Mouse (Mus musculus): ENCODE results near the gene Olfr64. TPM values are rescaled to one million over a fixed set of nuclear protein-coding genes. Genes with fewer than 3 reads are reported as not detected.

Olfr64 gene
- total and polyA plus RNA-seq, 3 experiments = not detected

- H3K4me3 ChIP-seq (ENCODE audit: control insufficient read depth in 1 of 2, insufficient read depth in 1 of 2, low read depth in 2 of 2, low read length in 2 of 2) = no peak overlapping the region
- TF ChIP-seq CHD1 (IDR thresholded peaks at IDR 0.05; ENCODE audit: low read depth, low read length) = no peak
- no peak for TF ChIP-seq USF1 (IDR thresholded peaks at IDR 0.05; ENCODE audit: low read depth, low read length)
- no peak for TF ChIP-seq SMC3 (IDR thresholded peaks at IDR 0.05; ENCODE audit: low read depth, low read length)
- TF ChIP-seq KAT2A (conservative IDR thresholded peaks at IDR 0.05; ENCODE audit: low read depth, low read length) = no peak
- no peak for TF ChIP-seq JUND (IDR thresholded peaks at IDR 0.05; ENCODE audit: low read depth, low read length)
- TF ChIP-seq ZMIZ1 (IDR thresholded peaks at IDR 0.05; ENCODE audit: low read depth, low read length) = no peak
- no peak for TF ChIP-seq NELFE (IDR thresholded peaks at IDR 0.05; ENCODE audit: low read depth, low read length)
- TF ChIP-seq NRF1 (IDR thresholded peaks at IDR 0.05; ENCODE audit: insufficient read depth, low read depth, low read length, poor library complexity, severe bottlenecking) = no peak
- TF ChIP-seq MAX (IDR thresholded peaks at IDR 0.05; ENCODE audit: low read length) = no peak
- no peak for TF ChIP-seq MAFK (IDR thresholded peaks at IDR 0.05; ENCODE audit: borderline replicate concordance, low read depth, low read length)
- TF ChIP-seq BHLHE40 (IDR thresholded peaks at IDR 0.05; ENCODE audit: borderline replicate concordance, low read depth, low read length) = no peak
- no peak for TF ChIP-seq POLR2AphosphoS5 (IDR thresholded peaks at IDR 0.05; ENCODE audit: borderline replicate concordance, low read depth, low read length)
- no peak for TF ChIP-seq ETS1 (IDR thresholded peaks at IDR 0.05; ENCODE audit: low read depth, low read length)
- no peak for TF ChIP-seq MYB (IDR thresholded peaks at IDR 0.05; ENCODE audit: low read depth, low read length)
- no peak for TF ChIP-seq CHD2 (IDR thresholded peaks at IDR 0.05; ENCODE audit: low read length)
Observed at GRCm38 (mm10) chr7:103915338-103915737, 21.1 kb upstream of the Olfr64 start.

GRCm38 (mm10) chr7:103912969-103913511 lies 18.8 kb upstream of the Olfr64 start:
- H3K9ac ChIP-seq (ENCODE audit: control insufficient read depth, low read depth, low read length, poor library complexity, severe bottlenecking) = no peak overlapping the region
- peaks cover 0 to 2% of the 10 kb centered on the region in 2 experiments; a peak in 2 of 4 replicates for H3K27me3 ChIP-seq (ENCODE audit: control insufficient read depth in 1 of 2, insufficient read depth in 2 of 2, low read length in 2 of 2)
- no peaks in the 10 kb centered on the region for H3K9me3 ChIP-seq (replicated peaks; ENCODE audit: insufficient read depth, low read length)
- peak; percentile 27 to 48 (median 27); a peak in 4 of 6 replicates for TF ChIP-seq CTCF (IDR thresholded peaks at IDR 0.05 in 2 of 3, conservative IDR thresholded peaks at IDR 0.05 in 1 of 3; ENCODE audit: control insufficient read depth in 1 of 3, insufficient read depth in 1 of 3, low read depth in 2 of 3, low read length in 3 of 3, poor library complexity in 1 of 3, severe bottlenecking in 1 of 3)
- peak; percentile 60 for TF ChIP-seq SMC3 (IDR thresholded peaks at IDR 0.05; ENCODE audit: low read depth, low read length)
- TF ChIP-seq E2F4 (IDR thresholded peaks at IDR 0.05; ENCODE audit: borderline replicate concordance, low read depth, low read length) = no peak
- peak; percentile 45; the same call in 1 of the 2 replicates for TF ChIP-seq USF1 (IDR thresholded peaks at IDR 0.05; ENCODE audit: low read depth, low read length)
- TF ChIP-seq MAFK (IDR thresholded peaks at IDR 0.05; ENCODE audit: borderline replicate concordance, low read depth, low read length) = no peak
- TF ChIP-seq EP300 (IDR thresholded peaks at IDR 0.05; ENCODE audit: low read depth in 1 of 2, low read length in 2 of 2) = 0 out of 4 replicates have a peak, but pooled peaks of 1 of the 2 experiments have one; percentile 25
- peak; percentile 52 for TF ChIP-seq RAD21 (IDR thresholded peaks at IDR 0.05; ENCODE audit: low read depth, low read length)
- no peak for TF ChIP-seq USF2 (IDR thresholded peaks at IDR 0.05; ENCODE audit: borderline replicate concordance in 1 of 2, insufficient read depth in 1 of 2, low read depth in 1 of 2, low read length in 2 of 2)
- TF ChIP-seq HCFC1 (IDR thresholded peaks at IDR 0.05; ENCODE audit: low read depth, low read length) = no peak
- TF ChIP-seq GATA1 (IDR thresholded peaks at IDR 0.05; ENCODE audit: low read depth, low read length) = peak; percentile 36; the same call in 1 of the 2 replicates
- TF ChIP-seq ZC3H11A (IDR thresholded peaks at IDR 0.05; ENCODE audit: low read depth, low read length) = peak; percentile 23; the same call in 1 of the 2 replicates
- no peak for TF ChIP-seq TCF12 (IDR thresholded peaks at IDR 0.05; ENCODE audit: low read depth, low read length)
- TF ChIP-seq MYC (IDR thresholded peaks at IDR 0.05; ENCODE audit: low read depth, low read length) = 0 out of 2 replicates have a peak, but pooled peaks have one; percentile 21
- TF ChIP-seq ZKSCAN1 (IDR thresholded peaks at IDR 0.05; ENCODE audit: low read depth, low read length) = no peak
- H3K36me3 ChIP-seq (ENCODE audit: control insufficient read depth in 1 of 2, insufficient read depth in 2 of 2, low read length in 2 of 2) = peaks cover 0 to 22% of the 10 kb centered on the region in 2 experiments; a peak in 2 of 4 replicates
- DNase-seq (ENCODE audit: low read depth, low spot score) = peak; percentile 73
- no peak overlapping the region; the same call in 1 of the 2 replicates for H3K27ac ChIP-seq (ENCODE audit: control insufficient read depth, low read depth, low read length)
- no peaks in the 10 kb centered on the region for H3K79me2 ChIP-seq (ENCODE audit: control insufficient read depth, insufficient read depth, low read length, poor library complexity)
- no peak overlapping the region for H3K4me3 ChIP-seq (ENCODE audit: control insufficient read depth in 1 of 2, insufficient read depth in 1 of 2, low read depth in 2 of 2, low read length in 2 of 2)
- H3K4me1 ChIP-seq (ENCODE audit: control insufficient read depth in 1 of 2, insufficient read depth in 2 of 2, low read length in 2 of 2) = peaks cover 3 to 13% of the 10 kb centered on the region in 2 experiments

More at GRCm38 (mm10) chr7:103915338-103915737, 21.1 kb upstream of the Olfr64 start:
- peaks cover 3 to 9% of the 10 kb centered on the region in 2 experiments for H3K4me1 ChIP-seq (ENCODE audit: control insufficient read depth in 1 of 2, insufficient read depth in 2 of 2, low read length in 2 of 2)
- H3K27ac ChIP-seq (ENCODE audit: control insufficient read depth, low read depth, low read length) = no peak overlapping the region
- H3K36me3 ChIP-seq (ENCODE audit: control insufficient read depth in 1 of 2, insufficient read depth in 2 of 2, low read length in 2 of 2) = peaks cover 0 to 11% of the 10 kb centered on the region in 2 experiments; a peak in 2 of 4 replicates
- H3K9ac ChIP-seq (ENCODE audit: control insufficient read depth, low read depth, low read length, poor library complexity, severe bottlenecking) = no peak overlapping the region
- no peaks in the 10 kb centered on the region for H3K9me3 ChIP-seq (replicated peaks; ENCODE audit: insufficient read depth, low read length)
- no peaks in the 10 kb centered on the region for H3K79me2 ChIP-seq (ENCODE audit: control insufficient read depth, insufficient read depth, low read length, poor library complexity)
- peaks cover 0 to 2% of the 10 kb centered on the region in 2 experiments; a peak in 2 of 4 replicates for H3K27me3 ChIP-seq (ENCODE audit: control insufficient read depth in 1 of 2, insufficient read depth in 2 of 2, low read length in 2 of 2)
- DNase-seq (ENCODE audit: low read depth, low spot score) = no peak
